Mouse (Mus musculus) neural tube, embryonic 14.5 days (tissue): ENCODE results near the gene Gpc5. TPM values are rescaled to one million over a fixed set of nuclear protein-coding genes. Genes with fewer than 3 reads are reported as not detected.

Experiments used
- ATAC-seq: fragments of 200-750 bp; cut with Nextera tagmentation; 2 replicates; pipeline ENCODE4 v1.8.0; 2017; ENCODE audit warnings: low read depth, mild to moderate bottlenecking, moderate TSS enrichment, moderate library complexity
- H3K27ac ChIP-seq: fragments of 300-500 bp; sonication (generic); 2 replicates; pipeline ENCODE4 v1.5.1; 2014; ENCODE audit warnings: low read depth, mild to moderate bottlenecking, control low read depth, low read length, moderate library complexity, mixed read lengths
- H3K27me3 ChIP-seq: fragments of 300-500 bp; sonication (generic); 2 replicates; pipeline ENCODE4 v1.6.1; 2014; ENCODE audit warnings: low read length; ENCODE audit not compliant: control insufficient read depth, insufficient read depth
- H3K36me3 ChIP-seq: fragments of 300-500 bp; sonication (generic); 2 replicates; pipeline ENCODE4 v1.6.1; 2014; ENCODE audit warnings: low read length, mixed read lengths; ENCODE audit not compliant: control insufficient read depth, insufficient read depth
- H3K4me1 ChIP-seq: fragments of 300-500 bp; sonication (generic); 2 replicates; pipeline ENCODE4 v1.6.1; 2014; ENCODE audit warnings: low read length; ENCODE audit not compliant: control insufficient read depth, insufficient read depth
- H3K4me2 ChIP-seq: fragments of 300-500 bp; sonication (generic); 2 replicates; pipeline ENCODE4 v1.6.1; 2014; ENCODE audit warnings: mild to moderate bottlenecking, low read depth, low read length, control low read depth
- H3K4me3 ChIP-seq: fragments of 300-500 bp; sonication (generic); 2 replicates; pipeline ENCODE4 v1.5.1; 2014; ENCODE audit warnings: low read depth, low read length, control low read depth, mixed read lengths
- H3K9ac ChIP-seq: fragments of 300-500 bp; sonication (generic); replicated peaks from 2 replicates; pipeline ENCODE4 v1.6.1; 2014; ENCODE audit warnings: low read depth, mild to moderate bottlenecking, control low read depth, low read length, mixed read lengths
- H3K9me3 ChIP-seq: fragments of 300-500 bp; sonication (generic); 2 replicates; pipeline ENCODE4 v1.6.1; 2016; ENCODE audit warnings: low read length; ENCODE audit not compliant: control insufficient read depth
- WGBS: fragments of 180-500 bp; shearing (Covaris S2); extraction: QIAGEN DNeasy Blood & Tissue Kit; methylation state at CpG from one replicate; pipeline ENCODE4 v1.1.7; 2014; 5-methylcytosine and 5-hydroxymethylcytosine counted together
- polyA plus RNA-seq: library from polyadenylated mRNA; unstranded; fragments of >200 nt; fragmentation: Nextera tagmentation; extraction: Ambion mirVana; gene quantifications from 2 replicates; pipeline ENCODE4 v1.2.1, GENCODE M21; 2014

Gpc5 gene
- polyA plus RNA-seq, 1 experiment from 2014 or later: 28.6 TPM

- H3K27me3 ChIP-seq: no peaks in the 10 kb centered on the region
- ATAC-seq: peak; percentile 58; the same call in 1 of the 2 replicates
These were observed 85.4 kb downstream of the Gpc5 start for GRCm38 (mm10) chr14:115177322-115177836.

GRCm38 (mm10) chr14:115179925-115180324, 87.9 kb downstream of the Gpc5 start:
- H3K9me3 ChIP-seq: no peaks in the 10 kb centered on the region
- H3K9ac ChIP-seq: no peak overlapping the region
- H3K27ac ChIP-seq: no peak overlapping the region
- H3K27me3 ChIP-seq: no peaks in the 10 kb centered on the region
- no peaks in the 10 kb centered on the region for H3K4me1 ChIP-seq
- no peaks in the 10 kb centered on the region for H3K36me3 ChIP-seq
- H3K4me2 ChIP-seq: no peak overlapping the region
- ATAC-seq: no peak
- WGBS: 77% methylated on average over 5 of the region's 5 CpGs
- H3K4me3 ChIP-seq: no peak overlapping the region

More at GRCm38 (mm10) chr14:115177322-115177836, 85.4 kb downstream of the Gpc5 start:
- no peak overlapping the region for H3K4me2 ChIP-seq
- no peak overlapping the region for H3K27ac ChIP-seq
- no peak overlapping the region for H3K9ac ChIP-seq
- H3K4me3 ChIP-seq: no peak overlapping the region
- 49% methylated on average over 3 of the region's 3 CpGs for WGBS
- H3K36me3 ChIP-seq: no peaks in the 10 kb centered on the region
- no peaks in the 10 kb centered on the region for H3K9me3 ChIP-seq
- H3K4me1 ChIP-seq: no peaks in the 10 kb centered on the region

GRCm38 (mm10) chr14:115188256-115188655, 96.2 kb downstream of the Gpc5 start:
- no peaks in the 10 kb centered on the region for H3K27me3 ChIP-seq
- no peaks in the 10 kb centered on the region for H3K9me3 ChIP-seq
- H3K36me3 ChIP-seq: no peaks in the 10 kb centered on the region
- no peak for ATAC-seq
- H3K4me2 ChIP-seq: no peak overlapping the region
- H3K9ac ChIP-seq: no peak overlapping the region
- H3K4me1 ChIP-seq: no peaks in the 10 kb centered on the region
- 87% methylated on average over 8 of the region's 8 CpGs for WGBS
- H3K27ac ChIP-seq: no peak overlapping the region
- no peak overlapping the region for H3K4me3 ChIP-seq

GRCm38 (mm10) chr14:115228075-115228474, 136.1 kb downstream of the Gpc5 start:
- ATAC-seq: no peak
- no peaks in the 10 kb centered on the region for H3K9me3 ChIP-seq
- H3K4me2 ChIP-seq: no peak overlapping the region
- H3K4me1 ChIP-seq: no peaks in the 10 kb centered on the region
- no peaks in the 10 kb centered on the region for H3K36me3 ChIP-seq
- 67% methylated on average over 5 of the region's 5 CpGs for WGBS
- H3K27ac ChIP-seq: no peak overlapping the region
- no peak overlapping the region for H3K9ac ChIP-seq
- no peaks in the 10 kb centered on the region for H3K27me3 ChIP-seq
- H3K4me3 ChIP-seq: no peak overlapping the region

GRCm38 (mm10) chr14:115236387-115236786, 144.4 kb downstream of the Gpc5 start:
- Histone ChIP-seq H3K4me1 (no peaks in the 10 kb centered on the region), H3K36me3 (no peaks in the 10 kb centered on the region), H3K27ac (no peak overlapping the region), H3K4me3 (no peak overlapping the region), H3K4me2 (no peak overlapping the region), H3K9ac (no peak overlapping the region), H3K9me3 (no peaks in the 10 kb centered on the region), H3K27me3 (no peaks in the 10 kb centered on the region)
- WGBS: 80% methylated on average over 4 of the region's 4 CpGs
- ATAC-seq: no peak

- no peak overlapping the region for H3K27ac ChIP-seq
- no peaks in the 10 kb centered on the region for H3K36me3 ChIP-seq
- no peak overlapping the region for H3K4me3 ChIP-seq
- no peak overlapping the region for H3K4me2 ChIP-seq
- ATAC-seq: no peak
- no peaks in the 10 kb centered on the region for H3K4me1 ChIP-seq
- WGBS: 71% methylated on average over 4 of the region's 4 CpGs
- H3K27me3 ChIP-seq: no peaks in the 10 kb centered on the region
- H3K9ac ChIP-seq: no peak overlapping the region
- no peaks in the 10 kb centered on the region for H3K9me3 ChIP-seq
These were observed 148.8 kb downstream of the Gpc5 start for GRCm38 (mm10) chr14:115240621-115241373.

GRCm38 (mm10) chr14:115250537-115250936, 158.5 kb downstream of the Gpc5 start:
- H3K4me1 ChIP-seq: no peaks in the 10 kb centered on the region
- H3K4me3 ChIP-seq: no peak overlapping the region
- H3K9ac ChIP-seq: no peak overlapping the region
- 95% methylated on average over 6 of the region's 6 CpGs for WGBS
- H3K36me3 ChIP-seq: no peaks in the 10 kb centered on the region
- H3K27me3 ChIP-seq: no peaks in the 10 kb centered on the region
- H3K9me3 ChIP-seq: no peaks in the 10 kb centered on the region
- no peak overlapping the region for H3K27ac ChIP-seq
- no peak for ATAC-seq
- no peak overlapping the region for H3K4me2 ChIP-seq

- H3K9me3 ChIP-seq: no peaks in the 10 kb centered on the region
- no peak overlapping the region for H3K9ac ChIP-seq
- 84% methylated on average over 5 of the region's 5 CpGs for WGBS
- no peaks in the 10 kb centered on the region for H3K27me3 ChIP-seq
- H3K4me3 ChIP-seq: no peak overlapping the region
- no peaks in the 10 kb centered on the region for H3K36me3 ChIP-seq
- ATAC-seq: no peak
- H3K27ac ChIP-seq: no peak overlapping the region
- no peaks in the 10 kb centered on the region for H3K4me1 ChIP-seq
- H3K4me2 ChIP-seq: no peak overlapping the region
These were observed 159.8 kb downstream of the Gpc5 start for GRCm38 (mm10) chr14:115251791-115252190.

GRCm38 (mm10) chr14:115253155-115253554, 161.1 kb downstream of the Gpc5 start:
- H3K27ac ChIP-seq: no peak overlapping the region
- no peak for ATAC-seq
- H3K4me1 ChIP-seq: no peaks in the 10 kb centered on the region
- 90% methylated on average over 3 of the region's 3 CpGs for WGBS
- no peak overlapping the region for H3K4me2 ChIP-seq
- no peaks in the 10 kb centered on the region for H3K36me3 ChIP-seq
- no peaks in the 10 kb centered on the region for H3K27me3 ChIP-seq
- no peaks in the 10 kb centered on the region for H3K9me3 ChIP-seq
- H3K9ac ChIP-seq: no peak overlapping the region
- no peak overlapping the region for H3K4me3 ChIP-seq
